Mouse (Mus musculus) mouse embryonic stem cell (cell line): ENCODE measurements around the gene Gm28230.

ENCODE experiments used
- in situ Hi-C, 2 experiments: fragments of 300-500 bp; cut with MboI; formaldehyde crosslinking; loops; 1 replicate in 1 of 2; 3 replicates in 1 of 2; pipeline ENCODE4 v1.14.3; 2019 to 2020; ENCODE audit warnings: low sequenced_read_pairs in 2 of 2, low pct_unique_long_range_greater_than_20kb in 1 of 2, mixed read lengths in 1 of 2; ENCODE audit not compliant: unreplicated experiment in 1 of 2

Gm28230 gene

DNA sequence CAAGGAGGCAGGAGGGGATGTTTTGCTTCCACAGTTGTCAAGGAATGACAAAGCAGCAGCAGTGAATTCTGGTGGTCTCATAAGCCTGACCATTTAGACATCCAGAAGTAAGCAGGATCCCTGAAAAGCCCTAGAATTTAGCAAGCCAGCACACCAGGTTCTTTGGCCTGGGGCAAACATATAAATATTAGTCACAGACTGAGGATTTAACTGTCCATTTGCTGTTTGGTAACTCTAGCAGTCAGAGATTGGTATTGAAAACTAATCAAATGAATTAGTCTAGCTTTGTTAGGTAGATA lies 15.4 kb downstream of the Gm28230 start:
- in situ Hi-C loops, result no loop called here

DNA sequence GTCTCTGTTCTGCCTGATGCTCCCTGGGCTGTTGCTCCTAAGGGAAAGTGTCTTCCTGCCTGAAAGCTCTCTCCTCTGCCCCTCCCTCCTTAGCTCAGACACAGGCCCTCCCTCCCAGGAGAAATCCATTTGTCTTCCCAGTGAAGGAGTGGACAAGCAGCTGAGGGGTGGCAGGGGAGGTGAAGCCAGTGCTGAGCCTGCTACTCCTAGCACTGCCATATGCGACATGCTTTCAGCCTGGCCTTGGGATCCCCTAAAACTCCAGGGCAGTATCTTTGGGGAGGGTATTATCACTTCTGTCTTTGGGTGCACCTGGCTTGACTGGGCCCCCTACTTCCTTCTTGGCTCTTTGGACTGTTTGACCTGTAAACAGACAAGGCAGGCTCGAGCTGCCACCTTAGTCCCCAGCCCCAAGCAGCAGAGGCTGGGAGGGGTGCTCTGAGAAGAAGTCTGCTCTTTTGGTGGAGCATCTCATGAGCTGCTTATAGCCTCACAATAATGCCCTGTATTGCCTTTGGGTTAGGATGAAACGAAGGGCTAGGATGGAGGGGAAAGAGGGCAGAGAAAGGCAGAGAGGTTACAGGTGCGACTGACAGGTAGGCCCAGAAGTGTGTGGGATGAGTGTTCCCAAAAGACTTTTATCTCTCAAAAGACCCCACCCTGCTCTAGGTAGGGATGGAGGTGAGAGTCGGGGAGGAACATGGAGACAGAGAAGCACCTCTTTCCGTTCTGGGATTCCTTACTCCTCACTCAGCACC lies 19.2 kb downstream of the Gm28230 start:
- in situ Hi-C loops, result no loop called here

- in situ Hi-C loops, result no loop called here
Measured at GRCm38 (mm10) chr2:74746298-74746921, 19.9 kb downstream of the Gm28230 start.

DNA sequence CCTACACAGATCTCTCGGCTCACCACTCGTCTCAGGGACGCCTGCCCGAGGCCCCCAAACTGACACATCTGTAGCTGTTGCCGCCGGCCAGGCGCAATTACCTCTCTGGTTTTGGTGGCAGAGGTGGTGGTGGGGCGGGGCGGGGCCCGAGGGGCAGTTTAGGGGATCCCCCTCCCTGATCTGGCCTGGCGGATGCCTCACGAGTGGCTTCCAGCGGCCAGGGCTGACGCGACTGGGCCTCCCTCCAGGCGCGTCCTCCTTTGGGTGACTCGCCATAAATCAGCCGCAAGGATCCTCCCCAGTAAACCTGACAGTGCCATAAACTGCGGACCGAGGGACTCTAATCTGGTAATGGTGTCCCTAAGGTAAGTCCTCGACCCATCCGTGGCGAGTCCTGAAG lies 20.5 kb downstream of the Gm28230 start:
- in situ Hi-C loops, result no loop called here

GRCm38 (mm10) chr2:74747661-74748141 lies 21.2 kb downstream of the Gm28230 start:
- in situ Hi-C loops, result no loop called here

DNA sequence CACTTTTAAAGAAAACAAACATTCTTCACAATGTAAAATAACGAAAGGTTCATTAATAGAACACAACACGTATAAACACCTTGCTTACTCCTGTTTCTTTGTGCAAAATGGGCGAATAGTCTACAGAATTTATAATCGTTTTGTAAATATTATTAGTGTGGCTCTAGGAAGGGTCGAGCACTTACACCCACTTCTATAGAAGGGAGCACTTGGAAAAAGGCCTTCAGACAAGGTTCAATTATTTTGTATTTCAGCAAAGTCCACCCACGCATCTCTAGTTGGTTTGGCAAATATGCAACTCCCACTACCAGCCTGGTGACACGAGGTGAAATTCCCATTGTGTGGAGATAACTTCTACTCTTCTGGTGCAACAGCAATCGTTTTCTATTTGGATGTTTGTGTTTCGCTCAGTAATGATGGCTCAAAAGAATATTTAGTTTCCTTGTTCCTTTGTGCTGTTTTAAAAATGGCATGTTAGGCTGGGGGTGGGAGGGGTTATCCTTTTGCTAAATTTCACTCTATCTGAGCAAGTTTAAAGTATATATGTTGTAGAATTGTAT lies 22.0 kb downstream of the Gm28230 start:
- in situ Hi-C loops, result no loop called here

DNA sequence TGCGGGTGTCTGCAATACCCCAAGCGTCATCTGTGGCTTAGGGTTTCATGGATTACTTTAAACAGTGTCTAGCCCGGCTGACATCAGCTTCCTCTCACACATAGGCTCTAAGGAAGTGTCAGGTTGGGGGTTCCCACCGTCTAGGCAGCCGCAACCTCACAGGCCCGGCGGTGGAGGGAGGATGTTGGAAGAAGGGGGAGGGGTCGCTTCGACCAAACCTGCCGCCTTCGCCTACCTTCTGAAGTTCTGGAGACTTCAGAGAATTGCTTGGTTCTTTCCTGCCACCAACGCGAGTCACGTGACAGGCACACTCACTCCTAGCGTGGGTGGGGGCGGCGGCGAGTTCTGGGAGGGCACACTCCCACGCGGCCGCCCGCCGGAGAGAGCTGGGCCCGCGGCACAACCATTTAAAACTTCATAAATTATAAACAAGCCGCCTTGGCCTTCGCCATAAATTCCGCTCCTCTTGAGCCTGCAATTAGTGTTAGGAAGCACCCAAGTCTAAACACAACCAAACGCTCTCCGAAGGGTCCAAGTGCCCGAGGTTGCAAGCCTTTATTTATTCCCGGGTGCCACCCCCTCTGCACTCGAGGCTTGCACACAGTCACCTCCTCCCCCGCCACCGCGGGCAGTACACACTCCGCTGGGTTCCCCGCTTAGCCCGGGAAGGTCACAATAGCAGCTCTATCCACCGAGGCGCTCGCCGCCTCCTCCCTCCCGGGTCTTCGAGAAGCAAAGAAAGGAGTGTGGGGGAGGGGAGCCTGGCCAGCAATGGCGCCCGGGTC lies 23.0 kb downstream of the Gm28230 start:
- in situ Hi-C loops, result no loop called here

- in situ Hi-C loops, result no loop called here
Measured at GRCm38 (mm10) chr2:74750731-74751250, 24.3 kb downstream of the Gm28230 start.

DNA sequence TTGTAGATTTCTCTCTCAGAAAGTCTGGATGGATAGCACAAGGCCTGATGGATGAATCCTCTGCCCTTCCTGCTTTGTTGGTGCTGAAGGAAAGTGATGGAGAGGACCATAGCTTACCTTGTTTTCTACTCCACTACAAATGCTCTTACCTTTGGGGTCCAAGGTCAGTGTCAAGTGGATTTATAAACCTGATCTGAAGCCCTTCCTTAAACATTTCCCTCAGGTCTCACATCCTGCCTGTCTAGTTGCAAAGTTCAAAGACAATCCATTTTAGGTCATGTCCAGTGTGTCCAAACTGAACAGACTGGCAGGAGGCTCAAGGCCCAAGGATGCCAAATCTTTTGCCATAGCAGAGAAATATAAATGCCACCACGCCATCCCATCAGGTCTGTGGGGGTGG lies 25.3 kb downstream of the Gm28230 start:
- in situ Hi-C loops, result no loop called here

GRCm38 (mm10) chr2:74752431-74753174 lies 26.1 kb downstream of the Gm28230 start:
- in situ Hi-C loops, result no loop called here

DNA sequence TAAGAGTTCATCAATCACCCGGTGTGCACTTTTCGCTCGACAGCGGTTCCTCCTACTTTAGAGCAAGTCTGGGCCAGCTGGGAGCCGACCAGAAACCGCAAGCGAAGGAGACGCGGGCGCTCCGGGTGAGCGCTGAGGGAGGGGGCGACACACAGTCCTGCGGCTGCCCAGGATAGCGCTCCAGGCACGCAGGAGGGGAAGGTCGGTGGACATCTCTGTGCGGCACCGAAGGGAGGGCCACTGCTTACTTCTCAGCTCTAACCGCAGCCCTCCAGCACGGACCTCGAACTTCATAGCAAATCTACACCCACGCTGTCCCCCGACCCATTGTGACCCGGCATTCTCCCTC lies 26.6 kb downstream of the Gm28230 start:
- in situ Hi-C loops, result no loop called here

DNA sequence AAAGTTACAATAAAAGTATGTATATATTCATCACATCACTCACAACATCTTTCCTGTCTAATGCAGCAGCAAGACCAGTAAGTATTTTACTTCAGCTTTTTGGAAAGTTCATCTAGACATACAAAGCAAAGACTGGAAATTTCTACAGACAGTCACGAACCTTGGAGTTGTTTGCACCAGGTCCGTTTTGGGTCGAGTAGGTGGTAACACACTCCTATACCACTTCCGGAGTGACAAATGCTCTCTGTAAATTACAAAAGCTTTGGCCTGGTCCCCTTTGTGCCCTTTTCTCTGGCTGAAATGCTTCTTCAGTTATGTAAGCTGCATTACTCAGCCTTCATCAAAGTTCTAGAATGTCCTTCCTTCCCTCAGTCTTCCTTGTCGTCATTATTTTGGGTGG lies 27.2 kb downstream of the Gm28230 start:
- in situ Hi-C loops, result no loop called here

DNA sequence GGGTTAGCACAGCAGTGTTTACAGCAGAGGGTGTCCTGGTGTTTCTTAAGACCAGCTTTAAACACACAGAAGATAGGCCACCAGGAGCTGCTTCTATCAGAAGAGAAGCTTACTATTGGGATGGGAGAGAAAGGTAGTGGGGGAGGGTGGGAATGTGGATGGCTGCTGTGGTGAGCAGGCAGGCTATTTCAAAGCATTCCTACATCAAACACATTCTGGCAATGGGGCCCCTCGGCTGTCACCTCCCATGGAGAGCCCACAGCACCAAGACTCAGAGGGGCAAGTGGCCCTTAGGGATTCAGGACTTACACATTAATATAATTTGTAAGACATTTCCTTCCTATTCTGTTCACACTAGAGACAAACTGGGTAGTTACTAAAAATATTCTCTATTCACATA lies 33.6 kb downstream of the Gm28230 start:
- in situ Hi-C loops, result no loop called here

DNA sequence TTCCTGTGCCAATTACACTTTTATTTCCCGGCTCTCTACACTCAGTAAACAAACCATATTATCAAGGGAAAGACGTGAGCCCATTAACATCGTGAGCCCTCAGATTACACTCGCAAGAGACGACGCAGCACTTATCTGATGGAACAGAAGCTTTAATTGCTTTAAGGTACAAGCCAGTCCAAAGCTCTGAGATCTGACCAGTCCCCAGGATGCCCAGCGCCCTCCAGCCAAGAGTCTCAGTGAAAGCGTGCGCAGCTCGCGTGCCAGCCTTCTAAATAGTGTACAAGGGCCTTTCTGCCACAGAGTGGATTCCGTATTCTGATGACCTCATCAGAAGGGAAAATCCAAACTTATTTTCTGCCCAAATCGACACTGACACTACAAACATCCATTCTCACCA lies 35.4 kb downstream of the Gm28230 start:
- in situ Hi-C loops, result no loop called here

DNA sequence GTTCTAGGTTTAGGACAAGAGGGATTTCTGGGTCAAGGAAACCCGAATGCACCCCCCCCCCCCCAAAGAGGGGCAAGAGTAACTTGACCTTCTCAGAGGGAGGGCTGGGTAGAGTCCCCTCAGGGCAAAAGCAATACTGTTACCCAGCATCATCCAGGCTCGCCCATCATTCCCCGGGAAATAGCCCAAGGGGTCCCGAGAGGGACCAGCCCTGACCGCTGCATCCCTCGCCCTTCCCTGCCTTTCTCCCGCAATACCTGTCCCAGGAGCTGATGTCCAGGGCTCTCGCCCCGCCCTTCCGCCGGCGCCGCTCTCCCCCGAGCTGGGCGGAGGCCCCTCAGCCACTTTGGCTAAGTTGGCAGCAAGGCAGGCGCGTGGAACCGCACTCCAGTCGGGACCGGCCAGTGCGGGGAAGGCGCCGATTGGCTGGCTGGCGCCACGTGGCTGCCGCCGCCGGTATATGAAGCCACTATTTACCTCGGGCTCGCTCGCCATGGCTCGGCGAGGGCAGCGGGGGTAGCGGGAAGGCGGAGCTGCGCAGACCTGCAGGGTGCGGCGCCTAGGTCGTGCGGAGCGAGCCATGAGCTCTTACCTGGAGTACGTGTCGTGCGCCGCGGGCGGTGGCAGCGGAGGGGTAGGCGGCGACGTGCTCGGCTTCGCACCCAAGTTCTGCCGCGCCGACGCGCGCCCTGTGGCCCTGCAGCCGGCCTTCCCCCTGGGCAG lies 36.2 kb downstream of the Gm28230 start, which contains the start of gene Hoxd1:
Gene Hoxd1, plus strand, starts transcription at position 459 of the 723 bp plus-strand sequence.
- in situ Hi-C loops, result no loop called here

DNA sequence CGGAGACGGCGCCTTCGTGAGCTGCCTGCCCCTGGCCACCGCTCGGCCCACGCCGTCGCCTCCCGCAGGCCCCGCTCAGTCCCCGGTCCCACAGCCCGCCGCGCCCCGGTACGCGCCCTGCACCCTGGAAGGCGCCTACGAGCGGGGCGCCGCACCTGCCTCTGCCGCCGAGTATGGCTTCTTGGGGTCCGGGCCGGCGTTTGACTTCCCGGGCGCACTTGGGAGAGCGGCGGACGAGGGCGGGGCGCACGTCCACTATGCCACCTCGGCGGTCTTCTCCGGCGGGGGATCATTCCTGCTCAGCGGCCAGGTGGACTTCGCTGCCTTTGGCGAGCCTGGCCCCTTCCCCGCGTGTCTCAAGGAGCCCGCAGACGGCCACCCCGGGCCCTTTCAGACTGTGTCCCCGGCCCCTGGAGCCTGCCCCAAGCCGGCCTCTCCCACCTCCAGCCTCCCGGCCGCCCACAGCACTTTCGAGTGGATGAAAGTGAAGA lies 36.8 kb downstream of the Gm28230 start:
- in situ Hi-C loops, result no loop called here

DNA sequence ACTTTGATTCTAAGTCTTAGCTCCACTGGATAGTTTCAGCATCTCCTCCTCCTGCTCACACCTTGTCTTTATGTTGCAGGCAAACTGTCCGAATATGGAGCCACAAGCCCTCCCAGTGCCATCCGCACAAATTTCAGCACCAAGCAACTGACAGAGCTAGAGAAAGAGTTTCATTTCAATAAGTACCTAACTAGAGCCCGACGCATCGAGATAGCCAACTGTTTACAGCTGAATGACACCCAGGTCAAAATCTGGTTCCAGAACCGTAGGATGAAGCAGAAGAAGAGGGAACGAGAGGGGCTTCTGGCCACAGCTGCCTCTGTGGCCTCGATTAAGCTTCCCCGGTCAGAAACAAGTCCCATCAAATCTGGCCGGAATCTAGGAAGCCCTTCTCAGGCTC lies 37.4 kb downstream of the Gm28230 start:
- in situ Hi-C loops, result no loop called here

- in situ Hi-C loops, result no loop called here
Measured at GRCm38 (mm10) chr2:74774359-74774758, 47.8 kb downstream of the Gm28230 start.
